In the genomic region with DNA sequence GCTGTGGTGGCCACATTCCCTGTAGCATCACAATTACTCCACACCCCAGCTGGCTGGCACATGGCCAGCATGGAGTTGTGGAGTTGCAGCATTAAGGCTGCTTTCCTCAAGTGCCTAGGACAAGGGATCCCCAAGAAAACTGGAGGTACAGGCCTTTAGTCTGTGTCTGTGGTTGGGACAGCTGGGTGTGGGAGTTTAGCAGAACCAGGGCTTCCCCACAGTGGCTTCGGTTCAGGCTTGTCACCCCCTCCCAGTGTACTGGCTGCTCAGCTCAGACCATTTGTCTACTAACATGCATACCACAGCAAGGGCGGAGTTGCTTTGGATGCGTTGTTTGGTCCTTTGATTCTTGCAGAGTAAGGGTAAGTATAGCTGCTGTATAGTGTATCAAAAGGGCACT, we compare ENCODE assay signal across 27 mouse cellular contexts.
"Had no signal": no experiment of that assay in that cellular context is flagged by ENCODE, and none has a peak within 500 bp of the region (broad histone marks: within the 10 kb centered on the region; RNA-seq: fewer than 3 reads in every experiment).

No protein-coding gene starts in this region.

- H3K9me3 ChIP-seq: heart, embryonic 13.5 days; heart, embryonic 15.5 days; hindbrain, embryonic 10.5 days; hindbrain, embryonic 12.5 days; intestine, embryonic 15.5 days; limb, embryonic 10.5 days; limb, embryonic 12.5 days; liver, embryonic 13.5 days had no signal

- H3K36me3 ChIP-seq: heart, embryonic 13.5 days; heart, embryonic 15.5 days; hindbrain, embryonic 10.5 days; hindbrain, embryonic 12.5 days; intestine, embryonic 15.5 days; limb, embryonic 10.5 days; limb, embryonic 12.5 days; liver, embryonic 13.5 days had no signal

- ATAC-seq: hindbrain, embryonic 16.5 days; inflammation-experienced regulatory T-cells, adult 6 months; intestine, embryonic 15.5 days; intestine, postnatal 0 days had no signal

- H3K4me2 ChIP-seq: heart, embryonic 11.5 days; heart, embryonic 13.5 days; heart, embryonic 15.5 days; hindbrain, embryonic 12.5 days; hindbrain, embryonic 14.5 days; intestine, embryonic 15.5 days; limb, embryonic 12.5 days; liver, embryonic 11.5 days; liver, embryonic 13.5 days had no signal

- H3K4me3 ChIP-seq: gastrocnemius, adult 2 months; heart, adult 2 months; heart, embryonic 13.5 days; heart, embryonic 15.5 days; hindbrain, embryonic 10.5 days; hindbrain, embryonic 12.5 days; intestine, embryonic 15.5 days; layer of hippocampus, adult 2 months; left cerebral cortex, adult 2 months; limb, embryonic 10.5 days; limb, embryonic 12.5 days; liver, embryonic 13.5 days had no signal

- H3K27me3 ChIP-seq: heart, embryonic 13.5 days; heart, embryonic 15.5 days; hindbrain, embryonic 12.5 days; intestine, embryonic 15.5 days; limb, embryonic 12.5 days had no signal

- H3K4me1 ChIP-seq: heart, embryonic 15.5 days; hindbrain, embryonic 10.5 days; hindbrain, embryonic 12.5 days; intestine, embryonic 15.5 days; limb, embryonic 10.5 days; limb, embryonic 12.5 days; liver, embryonic 13.5 days had no signal

- H3K27ac ChIP-seq: gastrocnemius, adult 2 months; heart, adult 2 months; heart, embryonic 13.5 days; heart, embryonic 15.5 days; hindbrain, embryonic 10.5 days; hindbrain, embryonic 12.5 days; hindbrain, embryonic 14.5 days; intestine, embryonic 15.5 days; layer of hippocampus, adult 2 months; left cerebral cortex, adult 2 months; limb, embryonic 10.5 days; limb, embryonic 12.5 days; liver, embryonic 13.5 days had no signal

- DNase-seq: gastrocnemius, adult 2 months; gastrocnemius, postnatal 10 days; gastrocnemius, postnatal 25 days; heart, adult 2 months; heart, postnatal 14 days; heart, postnatal 4 days; kidney, adult 18-20 months; kidney, adult 8-10 months; kidney, postnatal 10 days; kidney, postnatal 4 days; liver; liver, embryonic 13.5 days had no signal

- H3K9ac ChIP-seq: heart, embryonic 13.5 days; heart, embryonic 15.5 days; hindbrain, embryonic 12.5 days; hindbrain, embryonic 14.5 days; intestine, embryonic 15.5 days; limb, embryonic 12.5 days; liver, embryonic 13.5 days had no signal
